Mouse (Mus musculus): ENCODE measurements around the gene Svs4.
"Not testable (repeated sequence)": the region's sequence is repeated elsewhere in the genome, so short reads cannot be mapped to it uniquely, and the experiment has no call there.

GRCm38 (mm10) chr2:164288968-164289367, 10.7 kb upstream of the Svs4 start, which contains the start of gene Svs3a:
- TF ChIP-seq TAL1, GATA1 (IDR thresholded peaks at IDR 0.05; ENCODE audit: low read length): not testable (repeated sequence)
